Mouse (Mus musculus) kidney, postnatal 0 days (tissue): Measurements from ENCODE around the gene Wfikkn2. TPM values are rescaled to one million over a fixed set of nuclear protein-coding genes. Genes with fewer than 3 reads are reported as not detected.

ENCODE experiments used
- ATAC-seq: fragments of 200-750 bp; cut with Nextera tagmentation; replicated peaks from 2 replicates; pipeline ENCODE4 v1.8.0; 2017; ENCODE audit warnings: low read depth, moderate number of reproducible peaks, moderate TSS enrichment, moderate library complexity; ENCODE audit not compliant: low FRiP score
- DNase-seq: peaks from one replicate; pipeline ENCODE4 v3.0.0-alpha.2; 2016; ENCODE audit warnings: low spot score
- H3K27ac ChIP-seq: fragments of 300-500 bp; sonication (generic); 2 replicates; pipeline ENCODE4 v1.5.1; 2014; ENCODE audit warnings: mild to moderate bottlenecking
- H3K27me3 ChIP-seq: fragments of 300-500 bp; sonication (generic); 2 replicates; pipeline ENCODE4 v1.6.1; 2014; ENCODE audit warnings: low read length, mixed read lengths; ENCODE audit not compliant: insufficient read depth
- H3K36me3 ChIP-seq: fragments of 300-500 bp; sonication (generic); 2 replicates; pipeline ENCODE4 v1.6.1; 2014; ENCODE audit warnings: low read length, mixed read lengths; ENCODE audit not compliant: insufficient read depth
- H3K4me1 ChIP-seq: fragments of 300-500 bp; sonication (generic); replicated peaks from 2 replicates; pipeline ENCODE4 v1.6.1; 2014; ENCODE audit warnings: antibody characterized with exemption, low read length, mixed read lengths; ENCODE audit not compliant: insufficient read depth
- H3K4me2 ChIP-seq: fragments of 300-500 bp; sonication (generic); 2 replicates; pipeline ENCODE4 v1.6.1; 2014; ENCODE audit warnings: mild to moderate bottlenecking, low read length, moderate library complexity, mixed read lengths
- H3K4me3 ChIP-seq: fragments of 300-500 bp; sonication (generic); replicated peaks from 2 replicates; pipeline ENCODE4 v1.5.1; 2014; ENCODE audit warnings: low read depth, low read length
- H3K9ac ChIP-seq: fragments of 300-500 bp; sonication (generic); 2 replicates; pipeline ENCODE4 v1.6.1; 2014; ENCODE audit warnings: low read depth, low read length
- H3K9me3 ChIP-seq: fragments of 300-500 bp; sonication (generic); replicated peaks from 2 replicates; pipeline ENCODE4 v1.6.1; 2016; ENCODE audit warnings: low read length, inconsistent platforms, mixed read lengths
- CTCF ChIP-seq: IDR thresholded peaks from 2 replicates; pipeline ENCODE4 v1.5.1; 2016; ENCODE audit warnings: antibody characterized with exemption, low read depth, mild to moderate bottlenecking, moderate library complexity
- WGBS: fragments of 180-500 bp; shearing (Covaris S2); extraction: QIAGEN DNeasy Blood & Tissue Kit; methylation state at CpG from one replicate; pipeline ENCODE4 v1.1.7; 2014; 5-methylcytosine and 5-hydroxymethylcytosine counted together
- polyA plus RNA-seq: library from polyadenylated mRNA; unstranded; fragments of >200 nt; fragmentation: Nextera tagmentation; extraction: Ambion mirVana; gene quantifications from 2 replicates; pipeline ENCODE4 v1.2.1, GENCODE M21; 2015

Wfikkn2 gene
- polyA plus RNA-seq, result 1.0 and 1.2 TPM in 2 replicates

- no peak within 1 kb of the TSS for H3K27ac ChIP-seq
- TF ChIP-seq CTCF, result no peak
- DNase-seq (peak; percentile 67), ATAC-seq (peak; percentile 33)
- no peak within 1 kb of the TSS for H3K4me2 ChIP-seq
- 0 out of 2 replicates have a peak within 1 kb of the TSS, but pooled peaks have one; percentile 24 for H3K9ac ChIP-seq
- peaks cover 19% of the 10 kb centered on the region; the same call in 1 of the 2 replicates for H3K4me1 ChIP-seq
- no peaks in the 10 kb centered on the region for H3K36me3 ChIP-seq
- no peaks in the 10 kb centered on the region for H3K9me3 ChIP-seq
- no peak within 1 kb of the TSS for H3K4me3 ChIP-seq
- 38% methylated on average over 17 of the region's 17 CpGs for WGBS
- no peaks in the 10 kb centered on the region for H3K27me3 ChIP-seq
Observed at GRCm38 (mm10) chr11:94245955-94246788, at the start of gene Wfikkn2. TSS of gene Wfikkn2 (minus strand) at chr11:94246005.

GRCm38 (mm10) chr11:94294996-94295845 lies 49.4 kb upstream of the Wfikkn2 start:
- no peak overlapping the region for H3K9ac ChIP-seq
- H3K27ac ChIP-seq, result no peak overlapping the region
- 67% methylated on average over 9 of the region's 9 CpGs for WGBS
- H3K36me3 ChIP-seq, result peaks cover 77% of the 10 kb centered on the region
- no peak overlapping the region for H3K4me2 ChIP-seq
- ATAC-seq, result no peak
- no peak for TF ChIP-seq CTCF
- no peak overlapping the region for H3K4me3 ChIP-seq
- H3K9me3 ChIP-seq, result no peaks in the 10 kb centered on the region
- no peaks in the 10 kb centered on the region for H3K27me3 ChIP-seq
- no peaks in the 10 kb centered on the region for H3K4me1 ChIP-seq
- no peak for DNase-seq

GRCm38 (mm10) chr11:94290062-94290740 lies 44.4 kb upstream of the Wfikkn2 start:
- Histone ChIP-seq H3K4me2 (no peak overlapping the region), H3K9ac (no peak overlapping the region), H3K27me3 (no peaks in the 10 kb centered on the region), H3K9me3 (no peaks in the 10 kb centered on the region), H3K4me3 (no peak overlapping the region), H3K4me1 (no peaks in the 10 kb centered on the region), H3K36me3 (peaks cover 62% of the 10 kb centered on the region), H3K27ac (no peak overlapping the region)
- 94% methylated on average over 10 of the region's 10 CpGs for WGBS
- no peak for TF ChIP-seq CTCF
- no peak for DNase-seq
- no peak for ATAC-seq

- WGBS, result 88% methylated on average over 5 of the region's 5 CpGs
Observed at GRCm38 (mm10) chr11:94287105-94287504, 41.3 kb upstream of the Wfikkn2 start.

GRCm38 (mm10) chr11:94285886-94286574 lies 40.2 kb upstream of the Wfikkn2 start:
- DNase-seq, result no peak
- Histone ChIP-seq H3K9ac (no peak overlapping the region), H3K36me3 (peaks cover 43% of the 10 kb centered on the region), H3K4me2 (no peak overlapping the region), H3K27me3 (no peaks in the 10 kb centered on the region), H3K4me3 (no peak overlapping the region), H3K4me1 (no peaks in the 10 kb centered on the region), H3K27ac (no peak overlapping the region), H3K9me3 (no peaks in the 10 kb centered on the region)
- TF ChIP-seq CTCF, result no peak
- peak; percentile 27; the same call in 1 of the 2 replicates for ATAC-seq
- WGBS, result 75% methylated on average over 11 of the region's 11 CpGs

More at GRCm38 (mm10) chr11:94287105-94287504, 41.3 kb upstream of the Wfikkn2 start:
- TF ChIP-seq CTCF, result no peak
- Histone ChIP-seq H3K9ac (no peak overlapping the region), H3K4me3 (no peak overlapping the region), H3K27ac (no peak overlapping the region), H3K9me3 (no peaks in the 10 kb centered on the region), H3K27me3 (no peaks in the 10 kb centered on the region), H3K4me2 (no peak overlapping the region), H3K36me3 (peaks cover 51% of the 10 kb centered on the region), H3K4me1 (no peaks in the 10 kb centered on the region)
- no peak for DNase-seq
- ATAC-seq, result no peak
